Mouse (Mus musculus) brain, embryonic 14.5 days (tissue): Measurements from ENCODE around the gene Me3. TPM values are rescaled to one million over a fixed set of nuclear protein-coding genes. Genes with fewer than 3 reads are reported as not detected.

Experiments used
- DNase-seq: peaks from one replicate; pipeline ENCODE4 v3.0.0-alpha.2; 2011; ENCODE audit warnings: low read depth
- CTCF ChIP-seq: fragments of 200-500 bp; IDR thresholded peaks from 2 replicates; pipeline ENCODE4 v1.5.1; 2012; ENCODE audit warnings: inconsistent platforms, mild to moderate bottlenecking, moderate library complexity, borderline replicate concordance; ENCODE audit not compliant: insufficient read depth, insufficient read length; ENCODE audit errors: extremely low read depth
- POLR2A ChIP-seq: fragments of 200-500 bp; IDR thresholded peaks from 2 replicates; pipeline ENCODE4 v1.6.1; 2012; ENCODE audit warnings: mild to moderate bottlenecking, inconsistent platforms, borderline replicate concordance; ENCODE audit not compliant: poor library complexity, insufficient read depth, insufficient read length, severe bottlenecking; ENCODE audit errors: extremely low read depth
- polyA plus RNA-seq: library from polyadenylated mRNA; depleted of rRNA; stranded (reverse); fragments of >200 nt; gene quantifications from 2 replicates; pipeline ENCODE4 v1.2.3, GENCODE M21; 2012

The Me3 gene
- polyA plus RNA-seq, 1 experiment = 3.7 TPM

DNA sequence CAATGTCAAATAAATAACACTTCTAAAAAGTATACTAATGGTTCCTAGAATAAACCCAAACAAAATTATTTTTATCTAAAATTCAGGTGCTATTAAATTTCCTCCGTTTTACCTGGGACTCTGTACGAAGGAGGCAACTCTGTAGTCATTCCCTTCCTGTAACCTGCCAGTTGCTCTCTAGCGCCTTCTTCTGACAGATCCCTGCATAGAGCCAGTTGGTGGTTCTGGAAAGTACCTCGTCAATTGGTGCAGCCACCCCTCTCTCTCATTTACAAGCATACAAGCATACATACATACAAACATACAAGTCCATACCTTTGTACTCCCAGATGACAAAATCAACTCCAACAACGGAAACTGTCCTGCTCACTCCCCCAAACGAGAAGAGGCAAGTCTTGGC, 211.3 kb downstream of the Me3 start:
- DNase-seq = peak; percentile 33
- TF ChIP-seq POLR2A = no peak
- TF ChIP-seq CTCF = peak; percentile 58; the same call in 1 of the 2 replicates

DNA sequence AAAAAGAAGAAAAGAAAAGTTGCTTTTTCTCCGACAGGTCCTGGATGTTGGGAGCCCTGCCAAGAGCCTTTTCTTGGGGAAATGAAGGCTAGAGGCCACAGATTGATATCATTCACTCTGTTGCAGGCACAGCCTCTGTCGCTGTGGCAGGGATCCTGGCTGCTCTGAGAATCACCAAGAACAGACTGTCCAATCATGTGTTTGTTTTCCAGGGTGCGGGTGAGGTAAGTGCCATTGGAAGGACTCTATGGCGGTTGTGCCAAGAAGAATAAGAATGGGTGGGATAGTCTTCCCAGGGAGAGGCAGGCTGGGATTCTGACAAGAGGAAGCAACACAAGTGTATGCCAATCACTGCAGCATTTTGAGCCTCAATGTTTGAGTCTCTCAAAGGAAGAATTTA, 213.5 kb downstream of the Me3 start:
- TF ChIP-seq POLR2A = no peak
- TF ChIP-seq CTCF = no peak
- peak; percentile 12 for DNase-seq

DNA sequence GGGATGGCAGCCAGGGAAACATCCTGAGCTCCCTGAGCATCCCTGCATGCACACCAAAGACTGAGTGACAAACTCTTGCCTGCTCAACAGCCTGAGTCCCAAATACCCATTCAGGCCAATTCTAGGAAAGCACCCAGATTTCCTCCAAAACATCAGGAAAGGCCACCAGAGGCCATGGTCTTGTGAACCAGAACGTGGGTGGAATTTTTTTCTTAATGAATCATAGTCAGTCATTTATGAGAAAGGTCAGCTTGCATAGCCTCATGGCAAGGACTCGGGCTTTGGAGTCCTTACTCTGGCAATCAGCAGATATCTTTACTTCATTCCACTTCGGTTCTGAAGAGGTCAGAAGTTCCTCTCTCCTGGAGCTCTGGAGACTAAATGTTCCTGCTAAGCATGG, 218.3 kb downstream of the Me3 start:
- TF ChIP-seq CTCF (no peak), POLR2A (no peak)
- DNase-seq = no peak

DNA sequence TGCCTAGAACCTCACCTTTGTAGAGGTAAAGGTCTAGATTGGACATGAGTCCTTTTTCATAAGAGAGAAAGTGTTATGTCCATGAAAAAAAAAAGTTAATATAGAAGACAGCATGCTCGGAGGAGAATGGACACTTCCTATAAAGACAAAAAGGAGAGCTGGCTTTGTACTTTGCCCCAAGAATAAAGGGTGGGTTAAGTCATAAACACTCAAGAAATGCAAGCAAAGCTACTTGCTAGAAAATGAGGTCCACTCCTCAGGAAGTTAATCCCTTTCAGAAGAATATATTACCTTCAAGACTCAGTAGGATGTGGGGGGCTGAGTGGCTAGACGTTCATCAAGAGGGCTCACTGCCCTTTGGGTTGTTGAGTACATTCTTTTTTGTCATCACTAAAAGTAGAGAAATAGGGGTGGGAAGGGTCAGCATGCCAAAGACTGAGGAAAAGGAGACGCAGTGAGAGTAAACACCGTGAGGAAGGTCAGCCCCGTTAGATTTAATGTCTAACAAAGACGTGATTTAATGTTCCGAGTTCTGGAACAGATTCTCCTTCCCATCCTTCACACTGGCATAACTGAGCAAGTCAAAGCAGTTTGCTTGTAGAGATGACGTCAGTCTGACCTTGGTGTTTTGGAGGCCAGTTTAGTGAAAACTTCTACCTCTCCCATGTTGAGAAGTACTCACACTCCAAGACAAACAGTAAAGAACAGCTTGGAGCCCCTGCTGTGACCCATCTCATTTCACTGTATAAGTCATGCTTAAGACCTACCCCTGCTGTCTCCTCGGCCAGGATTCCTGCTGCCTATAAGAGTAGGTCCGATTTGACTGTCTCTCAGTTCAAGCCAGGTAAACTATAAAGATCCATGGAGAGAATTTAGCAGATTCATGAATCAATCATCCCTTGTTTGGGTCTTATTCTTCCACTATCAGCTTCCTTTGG, 220.2 kb downstream of the Me3 start:
- TF ChIP-seq POLR2A (no peak), CTCF (no peak)
- no peak for DNase-seq

GRCm38 (mm10) chr7:89853131-89853530, 220.9 kb downstream of the Me3 start:
- DNase-seq = no peak
- TF ChIP-seq POLR2A = no peak

DNA sequence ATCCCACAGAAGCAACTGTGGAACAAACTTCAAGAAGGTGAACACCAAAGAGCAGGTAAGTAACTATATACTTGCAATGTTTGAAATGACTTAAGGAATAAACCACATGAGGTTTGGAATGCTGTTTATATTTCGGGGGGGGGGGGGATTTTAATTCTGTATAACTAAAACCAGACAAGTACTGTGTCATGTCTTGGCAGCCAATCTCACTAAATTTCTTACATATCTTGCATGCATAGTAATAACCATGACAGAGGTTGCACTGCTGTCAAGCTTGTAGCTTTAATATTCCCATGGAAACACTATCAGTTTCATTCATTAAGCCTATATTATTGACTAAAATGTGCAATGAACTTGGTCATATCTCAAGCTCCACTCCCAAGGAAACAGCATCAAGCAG, 223.0 kb downstream of the Me3 start:
- TF ChIP-seq POLR2A (no peak), CTCF (no peak)
- DNase-seq = no peak

DNA sequence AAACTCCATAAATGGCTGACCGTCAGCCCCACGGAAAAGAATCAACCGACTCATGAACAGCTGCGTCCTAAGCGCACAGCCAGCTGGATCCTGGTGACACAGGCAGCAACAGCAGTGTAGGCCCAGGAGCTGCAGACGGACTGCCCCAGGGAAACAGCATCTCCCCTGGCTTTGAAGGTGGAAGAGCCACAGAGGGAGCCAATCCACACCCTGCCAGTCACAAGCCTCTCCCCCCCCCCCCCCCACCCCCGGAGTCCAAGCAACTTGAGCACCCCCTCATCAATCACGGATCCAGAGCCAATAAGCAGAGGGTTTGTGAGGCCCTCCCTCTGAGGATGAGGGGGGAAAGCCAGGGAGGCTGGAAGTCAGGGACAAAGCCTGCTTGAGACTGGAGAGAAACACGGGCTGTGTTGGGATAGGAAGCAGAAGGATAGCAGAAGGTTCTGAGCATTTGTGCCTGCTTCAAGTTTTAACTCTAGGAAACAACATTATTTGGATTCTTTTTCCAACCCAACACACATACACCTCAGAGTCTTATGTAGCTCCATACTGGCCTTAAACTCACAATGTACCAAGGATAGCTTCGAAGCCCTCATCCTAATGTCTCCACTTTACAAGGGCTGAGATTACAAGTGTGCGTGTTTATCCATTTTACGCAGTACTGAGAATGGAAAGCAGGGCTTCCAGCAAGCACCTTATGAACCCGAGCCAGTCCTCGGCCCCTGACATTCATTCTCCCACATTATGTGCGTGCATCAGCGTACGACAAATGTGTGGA, 224.4 kb downstream of the Me3 start:
- no peak for TF ChIP-seq CTCF
- no peak for TF ChIP-seq POLR2A
- peak; percentile 68 for DNase-seq

GRCm38 (mm10) chr7:89864769-89865168, 232.6 kb downstream of the Me3 start:
- no peak for DNase-seq
- peak; percentile 10; the same call in 1 of the 2 replicates for TF ChIP-seq CTCF
- TF ChIP-seq POLR2A = no peak

DNA sequence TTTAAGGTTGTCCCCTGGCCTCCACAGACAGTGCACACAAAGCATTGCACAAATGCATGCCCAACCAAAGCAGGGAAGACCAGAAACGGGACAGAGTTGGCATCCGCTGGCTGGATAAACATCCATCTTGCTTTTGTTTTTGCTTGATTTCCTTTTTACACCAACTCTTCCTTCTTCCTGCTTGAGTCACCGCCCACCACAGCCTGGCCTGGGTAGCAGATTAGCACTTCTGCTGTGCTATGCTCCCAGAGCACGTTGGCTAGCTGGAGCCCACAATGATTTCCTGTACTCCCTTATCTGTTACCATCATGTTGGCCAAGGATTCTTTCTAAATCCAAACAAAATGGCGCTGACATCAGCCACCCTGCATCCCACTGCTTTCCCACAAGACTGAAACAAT, 235.0 kb downstream of the Me3 start:
- TF ChIP-seq CTCF (no peak), POLR2A (no peak)

GRCm38 (mm10) chr7:89879686-89880085, 247.5 kb downstream of the Me3 start:
- no peak for DNase-seq
- TF ChIP-seq CTCF (no peak), POLR2A (no peak)

More for the DNA sequence above, 235.0 kb downstream of the Me3 start:
- DNase-seq = no peak

- TF ChIP-seq CTCF (no peak), POLR2A (no peak)
- DNase-seq = no peak
These were observed 252.4 kb downstream of the Me3 start for GRCm38 (mm10) chr7:89884551-89884950.

DNA sequence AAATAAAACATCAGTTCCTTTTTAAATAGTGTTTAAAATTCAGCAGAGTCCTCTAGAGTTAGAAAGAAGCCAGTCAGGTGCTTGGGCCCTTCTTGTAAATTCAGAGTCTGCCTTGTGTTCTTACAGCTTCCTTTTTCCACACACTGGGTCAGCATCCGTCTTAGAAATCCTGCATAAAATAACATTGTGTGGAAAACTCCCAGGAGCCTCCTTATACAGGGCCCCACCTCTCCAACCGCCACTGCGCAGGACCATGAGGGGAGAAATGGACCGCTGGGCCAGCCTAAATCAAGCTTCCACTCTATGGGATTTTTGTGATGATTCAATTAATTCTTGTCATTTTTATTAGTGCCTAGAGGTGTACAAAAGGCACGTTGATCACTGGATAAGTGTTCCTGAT, 259.2 kb downstream of the Me3 start:
- TF ChIP-seq POLR2A = no peak
- no peak for DNase-seq

DNA sequence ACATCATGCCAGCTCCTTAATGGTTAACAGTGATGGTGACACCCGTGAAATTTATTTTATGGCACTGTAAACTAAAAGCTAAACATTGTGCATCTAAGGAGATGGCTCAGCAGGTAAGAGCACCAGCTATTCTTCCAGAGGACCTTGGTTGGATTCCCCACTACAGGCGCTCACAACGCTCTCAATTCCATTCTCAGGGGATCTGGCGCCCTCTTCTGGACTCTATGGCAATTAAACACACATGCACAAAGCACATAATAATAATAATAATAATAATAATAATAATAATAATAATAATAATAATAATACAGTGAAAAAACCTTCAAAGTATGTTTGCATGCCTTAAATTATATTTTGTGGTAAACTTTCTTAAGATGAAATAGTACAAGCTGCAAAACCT, 259.7 kb downstream of the Me3 start:
- peak; percentile 29; the same call in 1 of the 2 replicates for TF ChIP-seq CTCF
- no peak for TF ChIP-seq POLR2A
- DNase-seq = no peak
